Mouse (Mus musculus): Measurements from ENCODE around the gene Hdgf.
"Not testable (repeated sequence)": the region's sequence is repeated elsewhere in the genome, so short reads cannot be mapped to it uniquely, and the experiment has no call there.

Hdgf gene

GRCm38 (mm10) chr3:87905880-87906485 lies at the start of gene Hdgf:
Gene Hdgf, plus strand, starts transcription at chr3:87906321.
- peak; percentile 94 for DNase-seq

GRCm38 (mm10) chr3:87857666-87858065 lies 48.5 kb upstream of the Hdgf start:
- DNase-seq: no peak

GRCm38 (mm10) chr3:87859813-87860212 lies 46.3 kb upstream of the Hdgf start:
- peak; percentile 48 for DNase-seq

GRCm38 (mm10) chr3:87864111-87864510 lies 42.0 kb upstream of the Hdgf start:
- not testable (repeated sequence) for DNase-seq

GRCm38 (mm10) chr3:87877730-87878129 lies 28.4 kb upstream of the Hdgf start:
- DNase-seq: no peak

- DNase-seq: no peak
Observed at GRCm38 (mm10) chr3:87884291-87884690, 21.8 kb upstream of the Hdgf start.

GRCm38 (mm10) chr3:87884708-87885251 lies 21.3 kb upstream of the Hdgf start:
- DNase-seq: no peak

- DNase-seq: peak; percentile 91
Observed at GRCm38 (mm10) chr3:87885281-87886003, 20.7 kb upstream of the Hdgf start, which contains the start of gene Prcc. Gene Prcc, minus strand, starts transcription at chr3:87885608.

GRCm38 (mm10) chr3:87886004-87886365 lies 20.1 kb upstream of the Hdgf start:
- DNase-seq: no peak

GRCm38 (mm10) chr3:87886416-87886815 lies 19.7 kb upstream of the Hdgf start:
- no peak for DNase-seq

- not testable (repeated sequence) for DNase-seq
Observed at GRCm38 (mm10) chr3:87887400-87887799, 18.7 kb upstream of the Hdgf start.

- no peak for DNase-seq
Observed at GRCm38 (mm10) chr3:87891481-87891880, 14.6 kb upstream of the Hdgf start.

- DNase-seq: no peak
Observed at GRCm38 (mm10) chr3:87893367-87893905, 12.7 kb upstream of the Hdgf start.

- no peak for DNase-seq
Observed at GRCm38 (mm10) chr3:87899266-87899665, 6.9 kb upstream of the Hdgf start.

- DNase-seq: no peak
Observed at GRCm38 (mm10) chr3:87899776-87900175, 6.3 kb upstream of the Hdgf start.

- DNase-seq: no peak
Observed at GRCm38 (mm10) chr3:87901036-87901624, 5.0 kb upstream of the Hdgf start.

GRCm38 (mm10) chr3:87901959-87902358 lies 4.2 kb upstream of the Hdgf start:
- not testable (repeated sequence) for DNase-seq

GRCm38 (mm10) chr3:87903821-87904220 lies 2.3 kb upstream of the Hdgf start:
- no peak for DNase-seq

GRCm38 (mm10) chr3:87906601-87906980 lies 470 bp downstream of the Hdgf start:
- DNase-seq: no peak

GRCm38 (mm10) chr3:87906981-87907857 lies 1.1 kb downstream of the Hdgf start:
- DNase-seq: peak; percentile 29

GRCm38 (mm10) chr3:87907906-87908305 lies 1.8 kb downstream of the Hdgf start:
- DNase-seq: no peak

GRCm38 (mm10) chr3:87909381-87909780 lies 3.3 kb downstream of the Hdgf start:
- DNase-seq: no peak

- DNase-seq: no peak
Observed at GRCm38 (mm10) chr3:87909874-87910273, 3.8 kb downstream of the Hdgf start.
